Mouse (Mus musculus) lung, embryonic 16.5 days (tissue): ENCODE data around the gene Serpina16. TPM values are rescaled to one million over a fixed set of nuclear protein-coding genes. Genes with fewer than 3 reads are reported as not detected.

Source experiments
- ATAC-seq: fragments of 200-750 bp; cut with Nextera tagmentation; 2 replicates; pipeline ENCODE4 v1.8.0; 2017; ENCODE audit warnings: low read depth, mild to moderate bottlenecking, moderate library complexity
- H3K27ac ChIP-seq: fragments of 300-500 bp; sonication (generic); 2 replicates; pipeline ENCODE4 v1.5.1; 2014; ENCODE audit warnings: mild to moderate bottlenecking, control low read depth, low read length
- H3K27me3 ChIP-seq: fragments of 300-500 bp; sonication (generic); 2 replicates; pipeline ENCODE4 v1.6.1; 2014; ENCODE audit warnings: low read depth, low read length, mixed read lengths; ENCODE audit not compliant: control insufficient read depth, insufficient read depth
- H3K36me3 ChIP-seq: fragments of 300-500 bp; sonication (generic); 2 replicates; pipeline ENCODE4 v1.6.1; 2014; ENCODE audit warnings: low read length; ENCODE audit not compliant: control insufficient read depth, insufficient read depth
- H3K4me1 ChIP-seq: fragments of 300-500 bp; sonication (generic); replicated peaks from 2 replicates; pipeline ENCODE4 v1.6.1; 2014; ENCODE audit warnings: low read length, mixed read lengths; ENCODE audit not compliant: control insufficient read depth, insufficient read depth
- H3K4me2 ChIP-seq: fragments of 300-500 bp; sonication (generic); 2 replicates; pipeline ENCODE4 v1.6.1; 2014; ENCODE audit warnings: low read depth, low read length, control low read depth
- H3K4me3 ChIP-seq: fragments of 300-500 bp; sonication (generic); 2 replicates; pipeline ENCODE4 v1.5.1; 2014; ENCODE audit warnings: mild to moderate bottlenecking, low read length, control low read depth
- H3K9ac ChIP-seq: fragments of 300-500 bp; sonication (generic); 2 replicates; pipeline ENCODE4 v1.6.1; 2014; ENCODE audit warnings: low read length, control low read depth
- H3K9me3 ChIP-seq: fragments of 300-500 bp; sonication (generic); 2 replicates; pipeline ENCODE4 v1.6.1; 2016; ENCODE audit warnings: low read length; ENCODE audit not compliant: control insufficient read depth
- WGBS: fragments of 180-500 bp; shearing (Covaris S2); extraction: QIAGEN DNeasy Blood & Tissue Kit; methylation state at CpG from one replicate; pipeline ENCODE4 v1.1.7; 2014; 5-methylcytosine and 5-hydroxymethylcytosine counted together
- polyA plus RNA-seq: library from polyadenylated mRNA; unstranded; fragments of >200 nt; fragmentation: Nextera tagmentation; extraction: Ambion mirVana; gene quantifications from 2 replicates; pipeline ENCODE4 v1.2.1, GENCODE M21; 2015

The Serpina16 gene
- polyA plus RNA-seq, 1 experiment from 2014 or later: not detected

DNA sequence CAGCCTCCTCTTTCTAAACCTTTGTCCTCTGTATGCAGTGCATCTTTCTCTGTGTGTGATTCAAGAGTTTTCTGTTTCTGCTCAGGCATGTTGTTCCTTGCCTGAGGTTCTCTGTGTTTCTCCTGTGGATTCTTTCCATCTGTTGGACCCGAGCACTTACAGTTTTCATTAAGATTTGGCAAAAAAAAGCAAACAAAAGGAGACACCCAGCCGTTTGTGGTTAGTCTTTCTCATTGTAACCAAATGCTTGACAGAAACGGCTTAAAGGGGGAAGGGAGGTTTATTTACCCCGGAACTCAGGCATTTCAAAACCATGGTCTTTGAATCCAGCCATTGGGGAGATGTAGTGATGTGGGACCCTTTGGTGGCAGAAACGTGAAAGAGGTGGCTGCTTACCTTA is 31.3 kb downstream of the Serpina16 start:
- Histone ChIP-seq H3K4me2 (no peak overlapping the region), H3K4me3 (no peak overlapping the region), H3K9me3 (no peaks in the 10 kb centered on the region), H3K9ac (no peak overlapping the region), H3K36me3 (no peaks in the 10 kb centered on the region), H3K27me3 (no peaks in the 10 kb centered on the region), H3K4me1 (no peaks in the 10 kb centered on the region), H3K27ac (no peak overlapping the region)
- 15% methylated on average over 5 of the region's 5 CpGs for WGBS
- no peak for ATAC-seq

DNA sequence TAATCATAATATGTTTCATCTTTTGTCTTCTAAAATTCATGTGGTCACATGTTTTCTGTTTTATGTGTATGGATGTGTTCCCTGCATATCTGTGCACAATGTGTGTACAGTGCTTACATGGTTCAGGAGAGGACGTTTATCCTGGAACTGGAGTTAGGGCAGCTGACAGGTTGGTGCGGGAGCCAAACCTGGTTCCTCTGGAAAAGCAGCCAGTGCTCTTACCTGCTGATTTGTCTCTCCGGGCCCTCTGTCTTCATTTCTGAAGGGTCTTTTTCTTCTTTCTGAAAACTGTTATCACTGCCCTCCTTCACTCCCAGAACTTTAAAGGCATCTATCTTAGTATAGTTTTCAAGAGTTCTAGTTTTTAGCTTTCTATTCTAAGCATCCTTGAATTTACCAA is 32.1 kb downstream of the Serpina16 start:
- Histone ChIP-seq H3K4me3 (no peak overlapping the region), H3K27ac (no peak overlapping the region), H3K9ac (no peak overlapping the region), H3K36me3 (no peaks in the 10 kb centered on the region), H3K9me3 (no peaks in the 10 kb centered on the region), H3K4me2 (no peak overlapping the region), H3K27me3 (no peaks in the 10 kb centered on the region), H3K4me1 (no peaks in the 10 kb centered on the region)
- no peak for ATAC-seq
- WGBS: 72% methylated on average over 3 of the region's 3 CpGs

DNA sequence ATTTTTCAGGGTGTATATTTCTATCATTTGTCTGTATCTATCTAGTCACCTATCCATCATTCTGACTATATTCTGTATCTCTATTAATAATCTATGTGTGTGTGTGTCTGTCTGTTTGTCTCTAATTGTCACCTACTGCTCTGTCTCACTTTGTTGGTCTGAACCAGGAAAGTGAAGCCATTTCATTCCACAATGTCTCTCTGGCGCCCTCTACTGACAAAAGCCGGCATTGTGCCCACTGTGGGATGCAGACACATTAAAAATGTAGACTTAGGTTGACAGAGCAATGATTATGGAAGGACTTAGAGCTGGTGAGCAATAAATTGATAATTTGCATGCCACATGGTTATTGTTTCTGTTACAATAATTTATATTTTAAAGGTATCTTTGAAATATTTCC is 32.6 kb downstream of the Serpina16 start:
- Histone ChIP-seq H3K36me3 (no peaks in the 10 kb centered on the region), H3K27ac (no peak overlapping the region), H3K9me3 (no peaks in the 10 kb centered on the region), H3K4me1 (no peaks in the 10 kb centered on the region), H3K4me2 (no peak overlapping the region), H3K9ac (no peak overlapping the region), H3K27me3 (no peaks in the 10 kb centered on the region), H3K4me3 (no peak overlapping the region)
- ATAC-seq: no peak
- 0% methylated on average over 2 of the region's 2 CpGs for WGBS

GRCm38 (mm10) chr12:103635846-103636245 is 40.1 kb downstream of the Serpina16 start:
- 76% methylated on average over 2 of the region's 2 CpGs for WGBS
- no peak overlapping the region for H3K4me3 ChIP-seq
- H3K4me2 ChIP-seq: no peak overlapping the region
- no peaks in the 10 kb centered on the region for H3K27me3 ChIP-seq
- H3K9ac ChIP-seq: no peak overlapping the region
- ATAC-seq: no peak
- no peak overlapping the region for H3K27ac ChIP-seq
- no peaks in the 10 kb centered on the region for H3K36me3 ChIP-seq
- H3K4me1 ChIP-seq: no peaks in the 10 kb centered on the region
- H3K9me3 ChIP-seq: no peaks in the 10 kb centered on the region

DNA sequence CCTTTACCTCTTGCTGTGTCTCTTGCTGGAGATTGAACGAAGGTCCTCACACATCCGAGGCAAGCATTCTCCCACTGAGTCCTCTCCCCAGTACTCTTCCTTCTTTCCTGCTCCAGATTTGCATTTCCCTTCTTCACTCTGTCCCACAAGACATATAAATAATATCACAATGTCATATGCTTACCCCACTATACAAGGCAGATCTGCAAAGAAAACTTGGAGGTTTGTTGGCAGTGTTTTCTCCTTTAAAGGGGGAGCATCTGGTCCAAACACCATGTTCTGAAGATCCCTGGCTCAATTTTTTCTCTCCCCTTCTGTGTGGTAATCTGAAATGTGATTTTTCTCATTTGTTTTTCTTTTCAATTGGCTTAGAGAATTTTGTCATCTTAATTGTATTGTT is 41.5 kb downstream of the Serpina16 start:
- Histone ChIP-seq H3K27ac (no peak overlapping the region), H3K4me2 (no peak overlapping the region), H3K9me3 (no peaks in the 10 kb centered on the region), H3K27me3 (no peaks in the 10 kb centered on the region), H3K36me3 (no peaks in the 10 kb centered on the region), H3K9ac (no peak overlapping the region), H3K4me1 (no peaks in the 10 kb centered on the region), H3K4me3 (no peak overlapping the region)
- 82% methylated on average over 2 of the region's 2 CpGs for WGBS
- ATAC-seq: no peak

GRCm38 (mm10) chr12:103631203-103631612 is 44.7 kb downstream of the Serpina16 start, which contains the start of gene Serpina10:
Gene Serpina10, minus strand, starts transcription at chr12:103631444.
- Histone ChIP-seq H3K4me3 (no peak within 1 kb of the TSS), H3K4me2 (no peak within 1 kb of the TSS), H3K4me1 (no peaks in the 10 kb centered on the region), H3K36me3 (no peaks in the 10 kb centered on the region), H3K27ac (no peak within 1 kb of the TSS), H3K9me3 (no peaks in the 10 kb centered on the region), H3K27me3 (no peaks in the 10 kb centered on the region), H3K9ac (no peak within 1 kb of the TSS)
- 42% methylated on average over 3 of the region's 3 CpGs for WGBS
- no peak for ATAC-seq

Other genes with a start within 250 kb of the Serpina16 start
- 55.8 and 60.2 TPM in 2 replicates for gene Ifi27, start 241.9 kb downstream of the Serpina16 start, polyA plus RNA-seq
- gene Ifi27l2a, start 232.5 kb downstream of the Serpina16 start, polyA plus RNA-seq: 6.9 and 11.5 TPM in 2 replicates
- gene Ifi27l2b, start 218.9 kb downstream of the Serpina16 start, polyA plus RNA-seq: not detected in 2 replicates
- 2.2 and 3.5 TPM in 2 replicates for gene Ppp4r4, start 143.9 kb downstream of the Serpina16 start, polyA plus RNA-seq
- 0.49 TPM in 1 of 2 replicates, not detected in the other for gene Serpina10, start 44.7 kb downstream of the Serpina16 start, polyA plus RNA-seq
- gene Serpina6, start 18.9 kb downstream of the Serpina16 start, polyA plus RNA-seq: 1.9 and 17.1 TPM in 2 replicates
- gene Serpina1f, start 19.4 kb upstream of the Serpina16 start, polyA plus RNA-seq: not detected in 2 replicates
- gene Serpina1d, start 97.5 kb upstream of the Serpina16 start, polyA plus RNA-seq: 0.58 and 9.1 TPM in 2 replicates
- gene Serpina1b, start 154.2 kb upstream of the Serpina16 start, polyA plus RNA-seq: 1.8 and 15.4 TPM in 2 replicates
- gene Serpina1a, start 187.4 kb upstream of the Serpina16 start, polyA plus RNA-seq: 1.7 and 14.8 TPM in 2 replicates
- gene Serpina1c, start 228.7 kb upstream of the Serpina16 start, polyA plus RNA-seq: 0.62 and 7.2 TPM in 2 replicates